Mouse (Mus musculus) ovary, postnatal 36 days (tissue): ENCODE measurements at regions not wholly inside any gene's neighbourhood (a gene's known extent, or its start where the extent isn't known, plus 50 kb on each side); places are given as distances from the start of the nearest gene placed in this dataset.

Experiments
- DNase-seq: peaks from one replicate; pipeline ENCODE4 v3.0.0; 2022; ENCODE audit warnings: low spot score, mixed read lengths

- no peak for DNase-seq
Measured at GRCm38 (mm10) chr7:119089931-119090330, 94.5 kb downstream of the Gpr139 start.

DNA sequence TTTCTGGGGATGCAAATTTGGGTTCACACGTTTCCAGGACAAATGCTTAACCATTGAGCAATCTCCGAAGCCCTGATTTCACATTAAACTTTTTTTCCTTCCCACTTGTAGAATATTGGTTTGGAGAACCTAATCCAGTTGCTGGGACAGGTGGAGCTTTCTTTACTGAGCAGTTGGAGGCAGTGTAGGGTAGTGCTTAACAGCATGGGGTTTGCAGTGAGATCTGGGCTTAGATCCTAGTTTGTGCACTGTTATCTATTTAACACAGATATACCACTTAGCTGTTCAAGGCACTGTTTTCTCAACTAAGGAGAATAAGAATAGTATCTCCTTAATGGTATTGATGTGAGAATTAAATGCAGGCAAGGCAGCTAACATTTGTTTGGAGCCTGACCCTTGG lies 93.5 kb upstream of the Gprc5b start:
- no peak for DNase-seq

DNA sequence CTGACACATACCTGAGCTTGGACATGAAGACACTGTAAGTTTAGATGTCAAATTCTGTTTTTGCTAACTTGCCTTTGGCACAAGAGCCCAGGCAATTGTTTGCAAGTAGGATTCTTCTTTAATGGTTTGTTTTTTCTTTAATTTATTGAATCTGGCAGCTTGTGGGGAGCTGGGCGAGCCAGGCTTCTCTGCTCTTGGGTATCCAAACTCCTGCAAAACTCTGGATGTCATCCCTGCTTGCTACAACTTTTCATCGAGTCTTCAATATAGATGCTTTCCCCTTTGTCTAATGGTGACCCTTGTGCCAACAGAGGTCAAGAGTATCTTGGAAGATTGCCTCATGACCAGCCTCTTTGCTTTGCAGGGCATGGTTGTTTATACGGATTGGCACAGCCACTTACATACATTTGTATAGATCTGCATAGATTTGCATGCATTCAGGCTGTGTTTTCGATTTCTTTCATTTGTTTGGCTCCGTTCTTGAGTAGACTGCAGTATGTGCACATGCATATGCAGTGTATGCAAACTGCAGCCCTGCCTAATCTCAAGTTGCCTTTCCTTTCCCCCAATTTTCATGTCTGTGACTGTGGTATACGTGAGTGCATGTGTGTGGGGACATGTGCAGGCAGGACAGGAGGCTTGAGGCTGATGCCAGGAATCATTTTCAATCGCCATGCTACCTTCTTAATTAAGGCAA lies 92.9 kb upstream of the Gprc5b start:
- no peak for DNase-seq

DNA sequence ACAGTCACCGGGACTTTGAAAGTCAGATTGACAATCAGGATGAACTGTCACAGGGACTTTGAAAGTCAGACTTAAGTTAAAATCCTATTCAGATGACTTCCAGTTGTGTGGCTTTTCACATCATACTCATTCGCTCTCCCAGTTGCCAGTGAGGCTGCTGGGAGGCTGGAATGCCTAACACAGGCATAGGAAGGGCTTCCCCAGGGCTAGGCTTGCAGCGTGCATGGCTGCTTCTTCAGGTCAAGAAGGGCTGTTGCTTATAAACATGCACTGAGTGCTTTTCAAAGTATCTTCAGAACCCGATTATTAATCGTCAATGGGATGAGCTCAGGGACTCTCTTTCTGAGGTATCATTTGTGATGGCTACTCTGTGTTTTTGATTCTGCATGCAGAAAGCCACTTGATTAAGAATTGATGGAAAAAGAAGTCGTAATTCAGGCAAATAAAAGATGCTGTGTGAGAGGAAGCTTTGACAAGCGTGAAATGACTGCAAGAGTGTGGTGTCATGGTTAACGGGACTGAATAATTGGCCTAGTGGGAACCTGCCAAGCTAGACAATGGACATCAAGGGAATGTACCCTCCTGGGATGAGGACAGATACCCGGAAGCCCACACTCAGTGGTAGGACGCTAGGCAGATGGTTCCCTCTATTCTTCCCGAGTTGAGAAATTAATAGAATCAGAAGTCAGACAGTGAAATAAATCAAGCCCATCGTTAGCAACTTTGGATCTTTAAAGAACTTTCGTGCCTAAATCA lies 90.9 kb upstream of the Gprc5b start:
- no peak for DNase-seq

DNA sequence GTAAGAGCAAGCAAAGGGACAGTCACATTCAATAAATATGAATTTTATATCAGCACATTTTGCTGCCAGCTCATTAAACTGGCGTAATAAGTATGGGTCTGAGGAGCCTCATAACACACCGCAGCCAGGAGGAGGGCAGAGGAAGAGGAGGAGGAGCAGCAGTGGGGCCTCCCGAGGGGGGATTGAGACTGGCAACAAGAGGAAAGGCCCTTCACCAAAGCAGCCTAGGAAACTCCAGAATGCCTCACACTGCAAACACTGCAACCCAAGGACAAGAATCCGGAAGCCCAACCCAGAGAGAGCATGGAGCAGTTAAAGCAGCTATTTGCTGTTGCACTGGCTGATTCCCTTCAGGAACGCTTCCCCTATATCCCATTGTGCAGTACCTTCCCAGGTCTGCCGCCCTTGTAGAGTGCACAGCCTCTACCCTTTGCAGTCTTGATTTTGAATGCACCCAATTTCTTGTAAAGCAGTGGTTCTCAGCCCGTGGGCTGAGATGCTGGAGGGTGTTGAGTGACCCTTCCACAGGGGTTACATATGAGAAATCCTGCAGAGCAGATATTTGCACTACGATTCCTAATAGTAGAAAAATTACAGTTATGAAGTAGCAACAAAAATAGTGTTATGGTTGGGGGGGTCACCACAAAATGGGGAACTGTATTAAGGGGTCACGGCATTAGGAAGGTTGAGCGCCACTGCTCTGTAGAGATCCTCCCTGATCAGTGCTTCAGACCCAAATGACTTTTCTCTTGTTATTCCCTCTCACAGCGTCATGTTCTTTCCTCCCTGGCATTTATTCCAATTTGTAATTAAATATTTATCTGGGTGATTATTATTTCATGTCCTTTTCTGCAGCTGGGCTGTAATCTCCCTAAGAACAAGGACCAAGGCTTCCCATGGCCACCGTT lies 82.0 kb upstream of the Gprc5b start:
- DNase-seq = peak; percentile 11

- no peak for DNase-seq
Measured at GRCm38 (mm10) chr7:119066026-119066425, 71.0 kb upstream of the Gprc5b start.
